Mouse (Mus musculus) olfactory bulb, adult 2 months (tissue): ENCODE data around the gene Plekhm1. TPM values are rescaled to one million over a fixed set of nuclear protein-coding genes. Genes with fewer than 3 reads are reported as not detected.

Experiments used
- H3K27ac ChIP-seq: fragments of 200-500 bp; 2 replicates; pipeline ENCODE4 v1.5.1; 2012; ENCODE audit warnings: low read depth, low read length; ENCODE audit not compliant: insufficient read depth
- H3K4me1 ChIP-seq: fragments of 200-500 bp; 2 replicates; pipeline ENCODE4 v1.6.1; 2012; ENCODE audit warnings: low read length; ENCODE audit not compliant: control insufficient read depth, insufficient read depth
- H3K4me3 ChIP-seq: fragments of 200-500 bp; 2 replicates; pipeline ENCODE4 v1.5.1; 2012; ENCODE audit warnings: mild to moderate bottlenecking, low read depth, low read length, moderate library complexity; ENCODE audit not compliant: insufficient read depth
- CTCF ChIP-seq: fragments of 200-500 bp; IDR thresholded peaks from 2 replicates; pipeline ENCODE4 v1.5.1; 2012; ENCODE audit warnings: low read depth, mild to moderate bottlenecking, low read length, moderate library complexity; ENCODE audit not compliant: insufficient read depth
- POLR2A ChIP-seq: fragments of 200-500 bp; IDR thresholded peaks from 2 replicates; pipeline ENCODE4 v1.6.1; 2012; ENCODE audit warnings: mild to moderate bottlenecking, low read depth, low read length, moderate library complexity; ENCODE audit not compliant: insufficient read depth
- WGBS: fragments of 180-500 bp; shearing (Covaris S2); methylation state at CpG from one replicate; pipeline ENCODE4 v1.1.7; 2018; 5-methylcytosine and 5-hydroxymethylcytosine counted together
- polyA plus RNA-seq: library from polyadenylated mRNA; stranded (reverse); fragments of >200 nt; gene quantifications from 2 replicates; pipeline ENCODE4 v1.2.4, GENCODE M21; 2012; ENCODE audit warnings: low replicate concordance; ENCODE audit not compliant: missing spikeins, insufficient read depth, insufficient read length

The Plekhm1 gene
- polyA plus RNA-seq, 1 experiment: not detected

GRCm38 (mm10) chr11:103399986-103400385 is 12.5 kb downstream of the Plekhm1 start:
- 61% methylated on average over 4 of the region's 4 CpGs for WGBS
- Histone ChIP-seq H3K27ac (no peak overlapping the region), H3K4me1 (peaks cover 3% of the 10 kb centered on the region; the same call in 1 of the 2 replicates), H3K4me3 (no peak overlapping the region)
- no peak for TF ChIP-seq CTCF
- no peak for TF ChIP-seq POLR2A

- TF ChIP-seq POLR2A (no peak), CTCF (no peak)
- 78% methylated on average over 3 of the region's 3 CpGs for WGBS
- peaks cover 6% of the 10 kb centered on the region; the same call in 1 of the 2 replicates for H3K4me1 ChIP-seq
- H3K27ac ChIP-seq: no peak overlapping the region
- no peak overlapping the region for H3K4me3 ChIP-seq
Observed at GRCm38 (mm10) chr11:103399050-103399449, 13.4 kb downstream of the Plekhm1 start.

- no peak for TF ChIP-seq POLR2A
- TF ChIP-seq CTCF: no peak
- H3K27ac ChIP-seq: no peak overlapping the region
- 98% methylated on average over 4 of the region's 4 CpGs for whole genome bisulfite sequencing
Observed at GRCm38 (mm10) chr11:103396682-103397081, 15.8 kb downstream of the Plekhm1 start.

GRCm38 (mm10) chr11:103396236-103396635 is 16.3 kb downstream of the Plekhm1 start:
- no peak overlapping the region for H3K4me3 ChIP-seq
- H3K4me1 ChIP-seq: 0 out of 2 replicates have a peak, but pooled peaks cover 3% of the 10 kb centered on the region
- no peak overlapping the region for H3K27ac ChIP-seq
- WGBS: 96% methylated on average over 4 of the region's 4 CpGs
- TF ChIP-seq CTCF (no peak), POLR2A (no peak)

More at GRCm38 (mm10) chr11:103396682-103397081, 15.8 kb downstream of the Plekhm1 start:
- Histone ChIP-seq H3K4me1 (0 out of 2 replicates have a peak, but pooled peaks cover 3% of the 10 kb centered on the region), H3K4me3 (no peak overlapping the region)

- 91% methylated on average over 7 of the region's 7 CpGs for WGBS
Observed at GRCm38 (mm10) chr11:103394604-103395003, 17.9 kb downstream of the Plekhm1 start.

GRCm38 (mm10) chr11:103394025-103394424 is 18.5 kb downstream of the Plekhm1 start:
- H3K4me3 ChIP-seq: no peak overlapping the region
- H3K27ac ChIP-seq: peak overlapping the region; percentile 30; the same call in 1 of the 2 replicates
- WGBS: 52% methylated on average over 7 of the region's 7 CpGs
- TF ChIP-seq POLR2A: no peak
- no peak for TF ChIP-seq CTCF
- H3K4me1 ChIP-seq: 0 out of 2 replicates have a peak, but pooled peaks cover 3% of the 10 kb centered on the region

More at GRCm38 (mm10) chr11:103394604-103395003, 17.9 kb downstream of the Plekhm1 start:
- Histone ChIP-seq H3K4me3 (no peak overlapping the region), H3K27ac (no peak overlapping the region), H3K4me1 (0 out of 2 replicates have a peak, but pooled peaks cover 3% of the 10 kb centered on the region)
- TF ChIP-seq POLR2A (no peak), CTCF (no peak)

GRCm38 (mm10) chr11:103387870-103388526 is 24.5 kb downstream of the Plekhm1 start:
- H3K27ac ChIP-seq: no peak overlapping the region
- 89% methylated on average over 7 of the region's 7 CpGs for WGBS
- H3K4me3 ChIP-seq: no peak overlapping the region
- peaks cover 21% of the 10 kb centered on the region for H3K4me1 ChIP-seq
- TF ChIP-seq CTCF (no peak), POLR2A (no peak)

- 90% methylated on average over 9 of the region's 9 CpGs for WGBS
- H3K27ac ChIP-seq: no peak overlapping the region
- peaks cover 27% of the 10 kb centered on the region for H3K4me1 ChIP-seq
Observed at GRCm38 (mm10) chr11:103386827-103387226, 25.7 kb downstream of the Plekhm1 start.

GRCm38 (mm10) chr11:103381956-103382613 is 30.4 kb downstream of the Plekhm1 start:
- 11% methylated on average over 5 of the region's 5 CpGs for WGBS

More at GRCm38 (mm10) chr11:103386827-103387226, 25.7 kb downstream of the Plekhm1 start:
- no peak overlapping the region for H3K4me3 ChIP-seq
- TF ChIP-seq CTCF (no peak), POLR2A (no peak)

More at GRCm38 (mm10) chr11:103381956-103382613, 30.4 kb downstream of the Plekhm1 start:
- Histone ChIP-seq H3K4me1 (peaks cover 45% of the 10 kb centered on the region), H3K27ac (peak overlapping the region; percentile 97), H3K4me3 (no peak overlapping the region)
- TF ChIP-seq CTCF (no peak), POLR2A (no peak)
